Mouse (Mus musculus): Measurements from ENCODE around the gene Fbxw11. TPM values are rescaled to one million over a fixed set of nuclear protein-coding genes. Genes with fewer than 3 reads are reported as not detected.

Fbxw11 gene
- polyA plus RNA-seq, 1 experiment from 2014 or later = 85.4 TPM

- no peak overlapping the region for H3K9ac ChIP-seq
- H3K27ac ChIP-seq = no peak overlapping the region
- H3K4me3 ChIP-seq = no peak overlapping the region
- no peaks in the 10 kb centered on the region for H3K27me3 ChIP-seq
- H3K9me3 ChIP-seq = no peaks in the 10 kb centered on the region
- H3K4me2 ChIP-seq (replicated peaks) = no peak overlapping the region
- no peak for ATAC-seq (ENCODE audit: low FRiP score, low read depth)
- WGBS = 82% methylated on average over 6 of the region's 6 CpGs
- H3K4me1 ChIP-seq = no peaks in the 10 kb centered on the region
- no peaks in the 10 kb centered on the region for H3K36me3 ChIP-seq
These were observed 14.6 kb upstream of the Fbxw11 start for GRCm38 (mm10) chr11:32627900-32628299.

- no peaks in the 10 kb centered on the region for H3K36me3 ChIP-seq
- H3K27me3 ChIP-seq = no peaks in the 10 kb centered on the region
- H3K4me1 ChIP-seq = no peaks in the 10 kb centered on the region
- H3K4me2 ChIP-seq (replicated peaks) = no peak overlapping the region
- no peak overlapping the region for H3K9ac ChIP-seq
- no peaks in the 10 kb centered on the region for H3K9me3 ChIP-seq
- no peak for ATAC-seq (ENCODE audit: low FRiP score, low read depth)
- WGBS = 70% methylated on average over 4 of the region's 4 CpGs
- no peak overlapping the region for H3K27ac ChIP-seq
- no peak overlapping the region for H3K4me3 ChIP-seq
These were observed 12.8 kb upstream of the Fbxw11 start for GRCm38 (mm10) chr11:32629713-32630211.

- no peak overlapping the region for H3K4me3 ChIP-seq
- H3K27me3 ChIP-seq = no peaks in the 10 kb centered on the region
- 98% methylated on average over 5 of the region's 5 CpGs for WGBS
- no peaks in the 10 kb centered on the region for H3K4me1 ChIP-seq
- H3K4me2 ChIP-seq (replicated peaks) = no peak overlapping the region
- H3K27ac ChIP-seq = no peak overlapping the region
- no peaks in the 10 kb centered on the region for H3K9me3 ChIP-seq
- ATAC-seq (ENCODE audit: low FRiP score, low read depth) = no peak
- H3K36me3 ChIP-seq = no peaks in the 10 kb centered on the region
- H3K9ac ChIP-seq = no peak overlapping the region
These were observed 9.9 kb upstream of the Fbxw11 start for GRCm38 (mm10) chr11:32632671-32633070.

GRCm38 (mm10) chr11:32633542-32633941 is 9.0 kb upstream of the Fbxw11 start:
- no peak overlapping the region for H3K9ac ChIP-seq
- peaks cover 4% of the 10 kb centered on the region for H3K4me1 ChIP-seq
- no peaks in the 10 kb centered on the region for H3K36me3 ChIP-seq
- no peak overlapping the region for H3K4me2 ChIP-seq (replicated peaks)
- no peak for ATAC-seq (ENCODE audit: low FRiP score, low read depth)
- H3K27ac ChIP-seq = no peak overlapping the region
- WGBS = 67% methylated on average over 3 of the region's 3 CpGs
- no peaks in the 10 kb centered on the region for H3K9me3 ChIP-seq
- no peaks in the 10 kb centered on the region for H3K27me3 ChIP-seq
- no peak overlapping the region for H3K4me3 ChIP-seq

GRCm38 (mm10) chr11:32634143-32634542 is 8.4 kb upstream of the Fbxw11 start:
- WGBS = 92% methylated on average over 2 of the region's 2 CpGs
- H3K27ac ChIP-seq = no peak overlapping the region
- no peak for ATAC-seq (ENCODE audit: low FRiP score, low read depth)

GRCm38 (mm10) chr11:32634842-32635241 is 7.7 kb upstream of the Fbxw11 start:
- no peak overlapping the region for H3K27ac ChIP-seq
- WGBS = 56% methylated on average over 2 of the region's 2 CpGs

More at GRCm38 (mm10) chr11:32634143-32634542, 8.4 kb upstream of the Fbxw11 start:
- Histone ChIP-seq H3K27me3 (no peaks in the 10 kb centered on the region), H3K36me3 (no peaks in the 10 kb centered on the region), H3K9ac (no peak overlapping the region), H3K4me2 (replicated peaks) (no peak overlapping the region), H3K4me3 (no peak overlapping the region), H3K4me1 (peaks cover 10% of the 10 kb centered on the region), H3K9me3 (no peaks in the 10 kb centered on the region)

GRCm38 (mm10) chr11:32636275-32636674 is 6.2 kb upstream of the Fbxw11 start:
- no peak overlapping the region for H3K27ac ChIP-seq
- H3K36me3 ChIP-seq = no peaks in the 10 kb centered on the region
- no peaks in the 10 kb centered on the region for H3K9me3 ChIP-seq
- H3K9ac ChIP-seq = no peak overlapping the region
- no peak for ATAC-seq (ENCODE audit: low FRiP score, low read depth)
- no peak overlapping the region for H3K4me2 ChIP-seq (replicated peaks)
- H3K4me3 ChIP-seq = no peak overlapping the region
- no peaks in the 10 kb centered on the region for H3K27me3 ChIP-seq
- peaks cover 19% of the 10 kb centered on the region for H3K4me1 ChIP-seq
- WGBS = 84% methylated on average over 4 of the region's 4 CpGs

More at GRCm38 (mm10) chr11:32634842-32635241, 7.7 kb upstream of the Fbxw11 start:
- Histone ChIP-seq H3K9me3 (no peaks in the 10 kb centered on the region), H3K4me1 (peaks cover 13% of the 10 kb centered on the region), H3K4me3 (no peak overlapping the region), H3K4me2 (replicated peaks) (no peak overlapping the region), H3K27me3 (no peaks in the 10 kb centered on the region), H3K9ac (no peak overlapping the region), H3K36me3 (no peaks in the 10 kb centered on the region)
- ATAC-seq (ENCODE audit: low FRiP score, low read depth) = no peak

GRCm38 (mm10) chr11:32638521-32639255 is 3.8 kb upstream of the Fbxw11 start:
- Histone ChIP-seq H3K9ac (no peak overlapping the region), H3K4me2 (replicated peaks) (no peak overlapping the region), H3K27ac (peak overlapping the region; percentile 61; the same call in 1 of the 2 replicates), H3K9me3 (no peaks in the 10 kb centered on the region), H3K27me3 (no peaks in the 10 kb centered on the region), H3K4me1 (peaks cover 26% of the 10 kb centered on the region), H3K36me3 (no peaks in the 10 kb centered on the region), H3K4me3 (no peak overlapping the region)
- no peak for ATAC-seq (ENCODE audit: low FRiP score, low read depth)
- WGBS = 46% methylated on average over 8 of the region's 8 CpGs

- Histone ChIP-seq H3K4me2 (replicated peaks) (0 out of 2 replicates have a peak overlapping the region, but pooled peaks have one; percentile 84), H3K27me3 (no peaks in the 10 kb centered on the region), H3K4me1 (peaks cover 38% of the 10 kb centered on the region), H3K9ac (no peak overlapping the region), H3K4me3 (no peak overlapping the region), H3K27ac (no peak overlapping the region), H3K36me3 (no peaks in the 10 kb centered on the region), H3K9me3 (no peaks in the 10 kb centered on the region)
- 89% methylated on average over 4 of the region's 4 CpGs for WGBS
- no peak for ATAC-seq (ENCODE audit: low FRiP score, low read depth)
These were observed 1.9 kb upstream of the Fbxw11 start for GRCm38 (mm10) chr11:32640617-32641016.

GRCm38 (mm10) chr11:32642899-32643886 is 669 bp downstream of the Fbxw11 start:
- Histone ChIP-seq H3K9me3 (no peaks in the 10 kb centered on the region), H3K4me3 (peak overlapping the region; percentile 91), H3K9ac (peak overlapping the region; percentile 98), H3K4me2 (replicated peaks) (peak overlapping the region; percentile 84), H3K4me1 (peaks cover 38% of the 10 kb centered on the region), H3K36me3 (no peaks in the 10 kb centered on the region), H3K27ac (peak overlapping the region; percentile 97), H3K27me3 (no peaks in the 10 kb centered on the region)
- 0% methylated on average over 49 of the region's 54 CpGs for WGBS
- peak; percentile 49 for ATAC-seq (ENCODE audit: low FRiP score, low read depth)

GRCm38 (mm10) chr11:32644010-32644409 is 1.5 kb downstream of the Fbxw11 start:
- H3K4me3 ChIP-seq = peak overlapping the region; percentile 91
- peak overlapping the region; percentile 98 for H3K9ac ChIP-seq
- H3K27me3 ChIP-seq = no peaks in the 10 kb centered on the region
- WGBS = 41% methylated on average over 3 of the region's 3 CpGs
- no peaks in the 10 kb centered on the region for H3K9me3 ChIP-seq
- H3K4me1 ChIP-seq = peaks cover 30% of the 10 kb centered on the region
- H3K27ac ChIP-seq = peak overlapping the region; percentile 97; the same call in 1 of the 2 replicates
- ATAC-seq (ENCODE audit: low FRiP score, low read depth) = no peak
- H3K36me3 ChIP-seq = no peaks in the 10 kb centered on the region
- H3K4me2 ChIP-seq (replicated peaks) = peak overlapping the region; percentile 84

- Histone ChIP-seq H3K27ac (no peak overlapping the region; the same call in 1 of the 2 replicates), H3K9ac (no peak overlapping the region), H3K9me3 (no peaks in the 10 kb centered on the region), H3K4me2 (replicated peaks) (no peak overlapping the region), H3K4me3 (no peak overlapping the region), H3K4me1 (peaks cover 19% of the 10 kb centered on the region), H3K27me3 (no peaks in the 10 kb centered on the region), H3K36me3 (no peaks in the 10 kb centered on the region)
- WGBS = 89% methylated on average over 2 of the region's 2 CpGs
- ATAC-seq (ENCODE audit: low FRiP score, low read depth) = no peak
These were observed 4.7 kb downstream of the Fbxw11 start for GRCm38 (mm10) chr11:32647265-32647664.
